Mouse (Mus musculus) liver, adult (tissue): ENCODE results near the gene Mrpl22.

Experiments used
- GATA4 ChIP-seq: IDR thresholded peaks from 2 replicates; pipeline ENCODE4 v1.6.1; 2014; ENCODE audit warnings: mild to moderate bottlenecking, low read length; ENCODE audit not compliant: insufficient replicate concordance

Mrpl22 gene

DNA sequence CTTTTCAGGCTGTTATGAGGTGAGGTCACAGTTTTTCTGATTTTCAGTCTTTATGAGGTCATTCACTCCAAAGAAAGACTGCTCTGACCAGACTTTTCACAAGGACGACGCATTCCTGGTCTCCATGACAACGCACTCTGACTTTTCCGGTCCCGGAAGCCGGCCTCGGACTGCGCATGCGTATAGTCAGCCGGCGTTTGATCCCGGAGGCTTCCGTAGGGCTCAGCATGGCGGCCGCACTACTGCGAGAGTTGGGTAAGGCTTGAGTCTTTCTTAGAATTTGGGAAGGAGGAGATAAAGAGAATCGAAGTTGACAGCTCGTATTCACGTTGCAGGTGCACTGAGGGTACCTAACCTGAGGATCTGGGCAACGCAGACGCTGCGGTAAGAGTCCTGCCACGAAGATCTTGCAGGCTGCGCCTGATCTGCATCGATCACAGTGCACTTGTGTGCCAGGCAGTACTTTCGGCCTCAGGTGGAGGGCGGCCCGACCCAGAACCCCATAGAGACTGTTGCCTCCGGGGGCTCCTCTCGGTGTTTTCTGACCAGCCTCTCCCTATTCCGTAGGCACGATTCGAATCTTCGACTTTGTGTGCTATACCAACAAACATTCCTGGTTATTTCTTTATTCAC is at the start of gene Mrpl22:
Gene Mrpl22, plus strand, starts transcription at position 203 of the 633 bp plus-strand sequence.
- peak; percentile 41; the same call in 1 of the 2 replicates for TF ChIP-seq GATA4

DNA sequence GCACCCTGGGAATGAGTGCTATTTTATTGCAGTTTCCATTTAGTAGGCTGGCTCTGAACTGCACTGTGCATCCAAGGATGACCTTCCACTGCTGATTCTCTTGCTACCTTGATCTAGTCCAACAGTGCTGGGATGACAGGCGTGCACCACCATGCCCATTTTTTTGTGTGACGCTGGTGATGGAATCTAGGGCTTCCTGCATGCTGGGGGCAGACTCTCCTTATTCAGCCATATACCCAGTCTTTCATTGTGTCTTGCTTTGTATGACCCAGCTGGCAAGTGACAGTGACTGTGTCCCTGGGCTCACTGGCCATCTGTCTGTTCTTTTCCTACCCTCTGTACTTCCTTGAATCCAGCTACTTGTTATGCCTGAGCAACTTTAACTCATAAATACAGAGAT is 47.8 kb upstream of the Mrpl22 start:
- no peak for TF ChIP-seq GATA4

DNA sequence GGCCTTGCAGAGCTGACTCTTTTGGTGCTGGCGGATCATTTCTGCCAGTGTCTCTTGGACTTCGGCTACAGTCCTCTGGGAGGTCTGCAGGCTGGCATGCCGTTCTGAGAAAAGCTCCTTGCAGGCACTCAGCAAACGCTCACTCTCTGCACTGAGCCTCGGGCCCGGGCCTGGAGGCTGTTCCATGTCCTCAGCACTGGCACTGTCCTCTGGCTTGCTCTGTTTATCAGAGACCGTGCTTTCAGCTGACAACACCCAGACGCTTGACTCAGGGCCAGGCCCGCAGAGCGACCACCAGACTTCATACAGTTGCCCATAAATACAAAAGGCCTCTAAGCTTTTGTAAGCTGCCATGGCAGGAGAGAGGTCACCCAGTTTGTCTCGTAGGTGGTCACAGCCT is 46.4 kb upstream of the Mrpl22 start:
- no peak for TF ChIP-seq GATA4

DNA sequence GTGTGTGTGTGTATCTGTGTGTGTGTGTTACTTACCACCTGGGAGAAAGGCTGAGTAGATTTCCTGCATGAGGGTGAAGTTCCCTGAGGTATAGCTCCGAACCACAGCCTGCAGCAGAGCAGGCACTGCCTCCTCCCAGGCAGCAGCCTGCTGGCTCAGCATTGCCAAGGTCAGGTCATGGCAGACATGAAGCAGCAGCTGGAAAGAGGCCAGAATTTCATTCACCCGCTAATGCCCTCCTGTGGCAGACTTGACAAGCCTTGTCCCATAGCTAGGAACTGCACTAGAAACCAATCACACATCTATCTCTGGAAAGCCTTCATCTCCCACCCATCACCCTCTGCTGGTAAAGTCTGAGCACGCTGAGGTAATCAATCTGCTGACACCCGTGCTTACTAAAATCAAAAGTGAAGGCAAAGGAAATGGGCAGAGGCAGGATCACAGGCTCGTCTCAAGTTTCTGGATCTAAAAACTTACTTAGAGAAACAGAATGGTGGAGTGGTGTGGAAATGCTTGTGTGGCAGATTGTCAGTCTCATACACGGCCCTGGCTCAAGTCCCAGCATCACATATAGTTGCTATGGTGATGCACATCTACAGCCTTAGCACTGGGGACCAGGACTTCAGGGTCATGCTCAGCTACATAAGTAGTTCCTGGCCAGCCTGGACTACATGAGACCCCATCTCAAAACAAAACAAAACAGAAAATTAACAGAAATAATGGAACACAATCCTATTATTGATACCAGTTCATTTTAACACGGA is 44.9 kb upstream of the Mrpl22 start:
- no peak for TF ChIP-seq GATA4

DNA sequence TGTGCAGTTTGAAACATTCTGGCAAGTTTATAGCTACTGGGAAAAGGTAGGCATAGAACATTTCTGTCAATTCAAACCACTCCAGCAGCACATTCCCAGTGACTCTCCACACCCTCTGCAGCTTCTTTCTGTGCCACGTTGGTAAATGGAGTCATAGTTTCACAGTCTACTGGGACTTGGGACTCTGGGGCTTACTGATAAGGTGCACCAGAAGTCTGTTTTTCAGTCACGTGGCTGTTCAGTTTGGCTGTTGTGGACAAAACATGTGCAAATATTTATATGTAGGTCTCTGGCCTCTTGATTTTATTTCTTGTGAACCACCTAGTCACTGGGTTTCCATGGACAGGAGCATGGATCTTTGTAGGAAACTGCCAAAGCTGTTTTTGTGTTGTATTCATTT is 43.9 kb upstream of the Mrpl22 start:
- TF ChIP-seq GATA4 = peak; percentile 79

DNA sequence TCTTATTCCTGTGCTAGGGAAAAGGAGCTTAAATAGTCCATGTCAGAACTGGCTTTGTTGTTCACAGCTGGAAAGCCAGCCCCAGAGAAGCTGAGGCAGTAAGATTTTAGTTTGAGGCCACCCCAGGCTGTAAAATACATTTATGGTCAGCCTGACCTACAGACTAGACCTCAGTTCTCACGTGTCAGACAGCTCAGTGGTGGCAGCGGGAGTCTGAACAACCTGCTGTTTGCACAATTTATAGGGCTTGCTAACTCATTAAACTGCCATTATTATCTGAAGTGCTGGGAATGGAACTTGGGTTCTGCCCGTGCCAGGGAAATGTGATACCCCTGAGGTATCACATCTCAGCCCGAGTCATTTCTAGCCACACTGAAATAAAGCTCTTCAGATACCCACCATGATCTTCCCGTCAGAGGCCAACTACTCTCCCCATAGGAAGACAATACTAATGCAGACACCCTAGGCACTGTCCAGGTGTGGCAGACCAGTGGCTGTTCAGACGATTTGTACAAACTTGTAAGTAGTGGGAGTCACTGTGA is 42.1 kb upstream of the Mrpl22 start:
- TF ChIP-seq GATA4 = no peak

DNA sequence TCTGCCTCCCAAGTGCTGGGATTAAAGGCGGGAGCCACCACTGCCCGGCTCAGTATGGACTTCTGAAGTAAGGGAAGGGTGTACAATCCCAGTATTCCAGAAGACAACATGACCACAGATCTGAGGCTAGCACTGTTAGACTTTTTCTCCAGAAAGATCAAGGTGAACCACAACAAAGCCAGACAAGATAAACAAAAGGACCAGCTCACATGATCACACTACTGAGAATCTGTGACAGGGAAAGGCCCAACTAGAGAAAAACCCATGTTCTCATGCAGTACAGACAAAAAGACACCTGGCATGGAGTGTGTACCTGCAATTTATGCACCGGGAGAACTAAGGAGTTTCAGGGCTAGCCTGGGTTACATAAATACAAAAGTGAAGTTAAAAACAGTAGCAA is 39.4 kb upstream of the Mrpl22 start:
- TF ChIP-seq GATA4 = no peak

DNA sequence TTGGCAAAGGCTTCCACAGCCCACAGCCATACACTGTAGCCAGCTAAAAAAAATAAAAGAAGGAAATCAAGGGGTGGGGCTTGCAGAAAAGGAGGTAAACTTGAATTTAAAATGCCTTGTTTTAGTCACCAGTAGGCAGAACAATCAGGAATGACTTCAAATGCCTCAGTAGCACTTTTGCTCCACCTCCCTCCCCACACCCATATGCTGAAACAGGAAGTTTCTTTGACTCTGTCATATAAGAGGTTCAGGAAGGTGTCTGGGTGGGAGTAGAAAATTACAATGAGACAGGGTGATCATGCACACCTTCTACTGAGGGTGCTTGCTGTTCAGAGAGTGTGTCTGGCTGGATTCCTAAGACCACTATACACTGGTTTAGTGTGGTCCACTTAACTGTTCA is 36.6 kb upstream of the Mrpl22 start:
- no peak for TF ChIP-seq GATA4

DNA sequence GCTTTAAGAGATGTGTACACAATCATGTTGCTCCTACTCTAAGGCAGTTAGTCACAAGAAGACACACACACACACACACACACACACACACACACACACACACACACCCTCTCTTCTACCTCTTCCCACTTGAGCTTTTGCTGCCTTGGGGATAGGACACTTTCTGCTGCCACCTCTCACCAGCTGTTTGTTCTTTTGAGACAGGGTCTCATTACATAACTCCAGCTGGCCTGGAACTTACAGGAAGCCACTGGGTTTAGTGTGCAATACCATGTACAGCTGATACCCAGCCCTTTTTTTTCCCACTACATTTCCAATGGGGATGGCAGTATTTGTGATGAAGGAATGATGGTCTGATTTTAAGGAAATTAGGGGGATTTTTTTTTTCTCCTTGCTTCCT is 36.2 kb upstream of the Mrpl22 start:
- TF ChIP-seq GATA4 = no peak

DNA sequence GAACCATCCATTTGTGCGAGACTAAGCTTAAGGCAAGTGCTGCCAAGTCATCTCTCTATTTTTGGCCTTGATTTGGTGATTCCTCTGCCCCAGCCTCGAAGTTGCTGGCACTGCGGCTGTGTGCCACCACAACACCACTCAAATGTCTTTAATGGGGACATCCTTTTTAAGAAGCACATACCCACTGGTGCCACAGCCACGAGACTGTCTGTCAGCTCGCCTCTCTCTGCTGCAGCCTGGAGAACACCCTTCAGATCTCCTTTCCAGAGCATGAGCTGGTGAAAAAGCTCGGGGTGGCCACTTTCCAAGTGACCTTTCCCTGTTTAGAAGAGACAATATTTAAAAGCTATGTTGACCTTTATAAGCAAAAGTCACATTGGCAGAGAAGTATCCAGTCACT is 34.8 kb upstream of the Mrpl22 start:
- TF ChIP-seq GATA4 = no peak

DNA sequence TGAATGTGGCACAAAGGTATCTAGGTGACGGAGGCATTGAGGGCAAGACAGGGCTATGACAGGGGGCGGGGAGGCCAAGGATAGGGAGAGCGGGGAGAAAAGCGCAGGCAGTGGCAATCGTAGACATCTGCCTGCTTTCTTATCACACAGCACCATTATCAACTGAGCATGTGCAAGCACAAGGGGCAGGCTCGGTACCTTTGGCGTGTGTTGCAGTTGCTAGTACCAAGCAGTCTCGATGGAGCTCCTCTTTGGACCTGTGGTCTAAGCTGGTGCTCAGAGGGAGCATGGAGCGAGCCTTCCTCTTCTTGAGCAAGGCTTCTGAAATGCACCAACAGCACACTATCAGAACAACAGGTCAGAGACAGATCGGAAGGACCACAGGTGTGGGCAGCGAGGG is 32.6 kb upstream of the Mrpl22 start:
- TF ChIP-seq GATA4 = no peak

DNA sequence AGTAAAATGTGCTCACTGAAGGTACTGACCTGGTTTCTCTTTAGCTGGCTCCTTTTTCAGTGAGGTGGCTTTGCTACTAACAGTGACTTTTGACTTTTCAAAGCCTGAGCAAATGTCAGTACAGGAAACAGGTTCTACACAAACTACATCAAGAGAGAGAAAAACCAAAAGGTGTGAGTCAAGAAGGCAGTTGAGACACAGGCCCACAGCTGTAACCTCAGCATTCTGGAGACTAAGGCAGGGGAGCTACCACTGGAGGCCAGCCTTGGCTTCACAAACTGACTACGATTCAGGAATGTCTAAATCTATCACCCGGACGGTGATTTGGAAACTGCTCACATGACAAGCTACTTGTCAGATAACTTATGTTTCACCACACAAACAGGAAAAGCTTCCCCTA is 32.0 kb upstream of the Mrpl22 start:
- TF ChIP-seq GATA4 = no peak

DNA sequence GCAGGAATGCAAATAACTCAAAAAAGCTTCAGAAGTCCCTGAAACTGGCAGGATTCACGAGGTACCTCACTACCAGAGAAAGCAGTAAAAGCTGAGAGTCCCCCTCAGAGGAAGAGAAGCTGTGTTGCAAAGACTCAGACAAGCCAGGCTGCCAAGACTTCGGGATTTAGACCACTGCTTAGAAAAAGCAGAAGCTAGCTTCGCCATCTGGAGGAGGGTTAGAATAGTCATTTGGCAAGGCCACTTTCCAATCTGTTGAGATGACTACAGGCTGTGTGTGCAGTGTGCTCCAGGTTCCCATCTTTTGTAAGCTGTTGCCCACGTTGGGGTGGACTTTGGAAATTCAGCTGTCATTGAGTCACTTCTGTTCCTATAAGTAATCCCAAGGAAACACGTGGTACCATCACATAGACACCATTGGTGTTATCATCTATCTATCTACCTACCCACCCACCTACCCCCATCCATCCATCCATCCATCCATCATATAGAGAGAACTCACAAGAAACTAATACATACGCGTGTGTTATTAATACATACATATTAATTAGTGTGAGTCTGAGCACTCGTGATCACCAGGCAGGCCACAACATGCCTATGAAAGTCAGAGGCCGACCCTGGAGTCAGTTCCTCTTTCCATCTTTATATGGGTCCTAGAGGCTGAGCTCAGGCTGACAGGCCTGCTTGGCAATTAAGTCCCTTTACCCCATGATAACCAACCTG is 27.6 kb upstream of the Mrpl22 start:
- no peak for TF ChIP-seq GATA4

DNA sequence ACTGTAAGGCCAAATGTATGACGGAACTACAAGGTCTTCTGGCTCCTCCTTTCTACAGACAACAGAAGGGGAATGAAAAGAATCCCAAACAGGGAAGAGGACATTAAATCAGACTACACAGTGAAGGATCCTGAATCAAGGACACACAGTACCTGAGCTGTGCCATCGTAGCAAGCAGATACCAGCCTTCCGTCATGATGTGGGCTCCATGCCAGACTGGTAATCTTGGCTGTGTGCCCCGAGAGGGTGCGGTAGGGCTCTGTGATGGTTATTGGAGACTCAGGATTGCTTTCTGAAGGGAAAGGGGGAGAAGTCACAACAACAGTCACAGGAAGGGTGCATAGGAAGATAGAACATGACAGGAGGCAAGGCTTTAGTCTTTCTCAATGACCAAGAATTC is 25.2 kb upstream of the Mrpl22 start:
- no peak for TF ChIP-seq GATA4

DNA sequence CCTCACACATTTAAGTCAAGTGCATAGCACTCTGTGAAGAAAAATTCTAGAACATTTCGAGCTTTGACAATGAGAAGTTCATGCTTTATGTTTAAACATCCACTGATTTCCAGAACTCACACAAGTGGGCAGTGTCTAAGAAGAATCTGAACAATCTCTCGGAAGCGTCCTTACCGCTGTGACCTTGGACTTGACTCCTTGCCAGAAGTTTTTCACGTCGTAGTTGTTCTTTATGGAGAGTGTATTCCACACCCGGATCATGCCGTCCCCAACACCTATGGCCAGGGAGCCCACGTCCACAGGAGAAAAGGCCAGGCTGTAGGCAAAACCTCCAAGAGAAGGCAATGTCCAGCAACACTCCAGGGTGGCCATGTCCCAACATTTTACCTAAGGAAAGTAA is 16.0 kb upstream of the Mrpl22 start:
- TF ChIP-seq GATA4 = no peak

DNA sequence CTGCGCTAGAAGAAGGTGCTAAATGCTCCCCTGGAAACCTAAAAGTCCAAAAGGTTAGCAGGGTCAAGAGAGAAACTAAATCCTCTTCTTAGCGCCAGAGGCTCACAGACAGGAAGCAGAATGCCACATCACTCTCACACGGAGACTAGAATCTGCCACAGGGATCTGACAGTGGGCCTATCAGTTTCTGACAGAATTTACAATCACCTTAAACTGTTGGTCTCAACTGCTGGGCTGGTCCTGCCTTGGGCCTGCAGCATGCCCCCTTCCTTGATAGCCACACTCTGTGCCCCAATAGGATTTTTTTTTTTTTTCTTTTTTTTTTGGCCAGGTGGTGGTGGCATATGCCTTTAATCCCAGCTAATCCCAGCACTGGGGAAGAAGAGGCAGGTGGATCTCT is 14.6 kb upstream of the Mrpl22 start:
- TF ChIP-seq GATA4 = no peak
